Mouse (Mus musculus) embryonic fibroblast, embryonic 13.5 days (primary cell): ENCODE results near the gene Gm10295.

Experiments
- CTCF ChIP-seq: IDR thresholded peaks from 2 replicates; pipeline ENCODE4 v1.5.1; 2011; ENCODE audit warnings: mild to moderate bottlenecking, control low read depth, low read length, moderate library complexity, borderline replicate concordance; ENCODE audit not compliant: insufficient read depth
- POLR2A ChIP-seq: IDR thresholded peaks from 2 replicates; pipeline ENCODE4 v1.6.1; 2011; ENCODE audit warnings: low read depth, mild to moderate bottlenecking, control low read depth, low read length, moderate library complexity

GRCm38 (mm10) chr7:71377983-71378382, 26.7 kb upstream of the Gm10295 start:
- TF ChIP-seq CTCF (no peak), POLR2A (no peak)
